Mouse (Mus musculus): ENCODE measurements around the gene Ttc16.

GRCm38 (mm10) chr2:32778081-32778480, 2.6 kb upstream of the Ttc16 start:
- TF ChIP-seq CTCF (IDR thresholded peaks at IDR 0.05; ENCODE audit: control insufficient read depth, insufficient read depth, insufficient replicate concordance, low read depth, low read length): no peak
- no peak for TF ChIP-seq POLR2A (IDR thresholded peaks at IDR 0.05; ENCODE audit: control insufficient read depth, low read depth, low read length)

Data from testis, adult 2 months (tissue).